Mouse (Mus musculus) intestine, embryonic 14.5 days (tissue): Measurements from ENCODE around the gene Ptprf. TPM values are rescaled to one million over a fixed set of nuclear protein-coding genes. Genes with fewer than 3 reads are reported as not detected.

ENCODE experiments used
- ATAC-seq: fragments of 200-750 bp; cut with Nextera tagmentation; replicated peaks from 2 replicates; pipeline ENCODE4 v1.8.0; 2017; ENCODE audit warnings: low read depth, moderate number of reproducible peaks, moderate TSS enrichment, moderate library complexity; ENCODE audit not compliant: low FRiP score, low TSS enrichment
- DNase-seq: peaks from one replicate; pipeline ENCODE4 v3.0.0-alpha.2; 2018; ENCODE audit warnings: low spot score
- H3K27ac ChIP-seq: fragments of 300-500 bp; sonication (generic); 2 replicates; pipeline ENCODE4 v1.5.1; 2014; ENCODE audit warnings: low read depth, mild to moderate bottlenecking, control low read depth
- H3K27me3 ChIP-seq: fragments of 300-500 bp; sonication (generic); replicated peaks from 2 replicates; pipeline ENCODE4 v1.6.1; 2014; ENCODE audit warnings: low read length, control low read depth; ENCODE audit not compliant: control insufficient read depth, insufficient read depth
- H3K36me3 ChIP-seq: fragments of 300-500 bp; sonication (generic); 2 replicates; pipeline ENCODE4 v1.6.1; 2014; ENCODE audit warnings: low read length, control low read depth; ENCODE audit not compliant: control insufficient read depth, insufficient read depth
- H3K4me1 ChIP-seq: fragments of 300-500 bp; sonication (generic); replicated peaks from 2 replicates; pipeline ENCODE4 v1.6.1; 2014; ENCODE audit warnings: low read length, control low read depth, mixed read lengths; ENCODE audit not compliant: control insufficient read depth, insufficient read depth
- H3K4me2 ChIP-seq: fragments of 300-500 bp; sonication (generic); 2 replicates; pipeline ENCODE4 v1.6.1; 2014; ENCODE audit warnings: low read length
- H3K4me3 ChIP-seq: fragments of 300-500 bp; sonication (generic); 2 replicates; pipeline ENCODE4 v1.5.1; 2014; ENCODE audit warnings: low read depth, low read length, control low read depth, mixed read lengths
- H3K9ac ChIP-seq: fragments of 300-500 bp; sonication (generic); 2 replicates; pipeline ENCODE4 v1.6.1; 2014; ENCODE audit warnings: mild to moderate bottlenecking, low read length
- H3K9me3 ChIP-seq: fragments of 300-500 bp; sonication (generic); 2 replicates; pipeline ENCODE4 v1.6.1; 2016; ENCODE audit warnings: low read length, control low read depth; ENCODE audit not compliant: control insufficient read depth
- WGBS: fragments of 180-500 bp; shearing (Covaris S2); extraction: QIAGEN DNeasy Blood & Tissue Kit; methylation state at CpG from one replicate; pipeline ENCODE4 v1.1.7; 2014; 5-methylcytosine and 5-hydroxymethylcytosine counted together
- polyA plus RNA-seq: library from polyadenylated mRNA; unstranded; fragments of >200 nt; fragmentation: Nextera tagmentation; extraction: Ambion mirVana; gene quantifications from 2 replicates; pipeline ENCODE4 v1.2.1, GENCODE M21; 2014

Ptprf gene
- polyA plus RNA-seq, 1 experiment from 2014 or later, result 73.6 TPM

- Histone ChIP-seq H3K9ac (no peak overlapping the region), H3K9me3 (no peaks in the 10 kb centered on the region), H3K36me3 (peaks cover 58% of the 10 kb centered on the region), H3K27ac (no peak overlapping the region), H3K27me3 (no peaks in the 10 kb centered on the region), H3K4me1 (peaks cover 5% of the 10 kb centered on the region; the same call in 1 of the 2 replicates), H3K4me2 (no peak overlapping the region), H3K4me3 (no peak overlapping the region)
- 91% methylated on average over 6 of the region's 6 CpGs for WGBS
- ATAC-seq (no peak), DNase-seq (no peak)
These were observed 52.5 kb downstream of the Ptprf start for GRCm38 (mm10) chr4:118238666-118239065.

- Histone ChIP-seq H3K27me3 (no peaks in the 10 kb centered on the region), H3K27ac (no peak overlapping the region), H3K4me2 (no peak overlapping the region), H3K36me3 (peaks cover 61% of the 10 kb centered on the region), H3K4me1 (peaks cover 5% of the 10 kb centered on the region; the same call in 1 of the 2 replicates), H3K9me3 (no peaks in the 10 kb centered on the region), H3K9ac (no peak overlapping the region), H3K4me3 (no peak overlapping the region)
- ATAC-seq, result no peak
- no peak for DNase-seq
- 91% methylated on average over 9 of the region's 9 CpGs for WGBS
These were observed 54.3 kb downstream of the Ptprf start for GRCm38 (mm10) chr4:118236871-118237270.

DNA sequence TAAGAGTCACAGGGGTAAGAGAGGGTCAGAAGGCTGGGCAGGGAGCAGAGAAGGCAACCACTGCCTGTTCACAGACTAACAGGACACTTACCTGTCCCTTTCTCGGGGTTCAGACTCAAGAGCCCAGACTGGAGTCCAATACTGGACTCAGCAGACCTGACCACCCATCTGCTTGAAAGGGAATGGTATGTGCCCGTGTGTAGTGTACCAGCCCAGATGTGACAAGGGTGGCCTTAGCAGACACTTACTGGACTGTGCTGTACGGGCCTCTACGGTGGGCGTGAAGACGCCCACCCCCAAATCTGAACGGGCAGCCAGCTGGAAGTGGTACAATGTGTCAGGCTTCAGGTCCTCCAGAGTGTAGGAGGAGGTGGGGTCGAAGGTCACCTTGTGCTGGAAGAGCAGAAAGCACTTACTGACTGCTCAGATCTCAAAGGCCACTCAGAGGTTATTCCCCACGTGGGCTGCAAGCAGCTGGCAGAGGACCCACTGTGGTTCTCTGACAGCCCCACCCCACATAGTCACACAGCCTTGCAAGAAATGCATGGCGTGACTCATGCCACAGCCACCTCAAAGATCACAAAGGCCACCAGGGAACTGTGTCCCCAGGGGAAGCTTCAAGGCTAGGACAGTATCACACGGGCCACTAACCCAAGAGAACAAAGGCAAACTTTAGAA is 56.4 kb downstream of the Ptprf start:
- Histone ChIP-seq H3K27ac (no peak overlapping the region), H3K9ac (no peak overlapping the region), H3K36me3 (peaks cover 77% of the 10 kb centered on the region), H3K9me3 (no peaks in the 10 kb centered on the region), H3K27me3 (no peaks in the 10 kb centered on the region), H3K4me3 (no peak overlapping the region), H3K4me1 (peaks cover 5% of the 10 kb centered on the region; the same call in 1 of the 2 replicates), H3K4me2 (no peak overlapping the region)
- no peak for ATAC-seq
- 71% methylated on average over 11 of the region's 11 CpGs for WGBS
- no peak for DNase-seq

DNA sequence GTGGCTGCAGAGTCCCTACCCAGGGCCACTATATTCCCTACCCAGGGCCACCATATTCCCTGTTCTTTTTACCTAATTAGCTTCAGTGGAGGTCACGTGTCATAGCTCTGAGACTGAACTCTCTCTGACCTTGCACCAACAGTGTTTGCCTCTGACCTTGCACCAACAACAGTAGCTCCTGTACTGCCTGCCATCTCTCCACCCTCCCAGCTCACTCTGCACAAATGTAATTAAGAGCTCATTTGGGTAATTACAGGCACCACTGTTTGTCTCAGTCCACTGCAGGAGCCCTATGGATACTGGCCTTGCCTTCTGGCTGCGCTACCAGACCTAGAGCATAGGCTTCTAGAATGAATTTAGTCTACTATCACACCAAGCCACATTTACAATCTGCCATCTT is 57.3 kb downstream of the Ptprf start:
- ATAC-seq (no peak), DNase-seq (no peak)
- Histone ChIP-seq H3K9ac (no peak overlapping the region), H3K27me3 (no peaks in the 10 kb centered on the region), H3K36me3 (peaks cover 87% of the 10 kb centered on the region), H3K4me1 (peaks cover 5% of the 10 kb centered on the region; the same call in 1 of the 2 replicates), H3K27ac (no peak overlapping the region), H3K4me2 (no peak overlapping the region), H3K9me3 (no peaks in the 10 kb centered on the region), H3K4me3 (no peak overlapping the region)
- WGBS, result 78% methylated on average over 2 of the region's 2 CpGs

- no peak overlapping the region for H3K27ac ChIP-seq
- no peak overlapping the region for H3K4me3 ChIP-seq
- H3K27me3 ChIP-seq, result no peaks in the 10 kb centered on the region
- WGBS, result 82% methylated on average over 6 of the region's 6 CpGs
- no peak overlapping the region for H3K4me2 ChIP-seq
- no peak for ATAC-seq
- H3K9me3 ChIP-seq, result no peaks in the 10 kb centered on the region
- H3K36me3 ChIP-seq, result peaks cover 89% of the 10 kb centered on the region
- no peaks in the 10 kb centered on the region for H3K4me1 ChIP-seq
- DNase-seq, result no peak
- no peak overlapping the region for H3K9ac ChIP-seq
These were observed 59.3 kb downstream of the Ptprf start for GRCm38 (mm10) chr4:118231861-118232260.

DNA sequence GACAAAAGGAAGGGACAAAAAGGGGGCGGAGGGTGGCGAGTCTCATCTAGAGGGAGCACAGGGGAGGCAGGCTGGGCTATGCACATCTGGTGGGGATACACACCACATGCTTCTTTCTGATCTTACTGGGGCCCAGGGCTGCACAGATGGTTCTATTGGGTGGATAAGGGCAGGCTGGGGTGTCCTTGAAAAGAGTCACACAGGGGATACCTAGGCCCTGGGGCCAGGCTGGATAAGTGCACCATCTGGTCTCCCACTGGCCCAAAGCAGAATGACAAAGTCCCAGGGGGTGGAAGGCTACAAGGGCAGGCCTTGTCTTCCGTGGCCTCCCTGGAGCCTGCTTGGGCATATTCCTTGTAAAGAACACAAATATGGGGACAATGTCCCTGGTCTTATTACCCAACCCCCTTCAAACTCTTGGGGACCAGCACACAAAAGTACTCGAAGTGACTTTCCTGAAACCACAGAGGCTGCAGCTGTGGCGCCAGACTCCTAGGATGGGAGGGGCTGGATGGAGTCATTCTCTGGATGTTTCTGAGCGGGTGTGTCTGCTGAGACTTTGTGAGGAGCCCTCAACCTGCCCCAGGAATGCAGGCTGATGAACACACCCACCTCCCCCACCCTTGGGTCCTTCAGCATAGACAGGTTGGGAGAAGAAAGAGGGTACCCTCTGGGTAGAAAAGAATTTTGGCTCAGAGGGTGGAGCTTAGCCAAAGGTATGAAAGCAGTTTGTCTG is 62.0 kb downstream of the Ptprf start:
- Histone ChIP-seq H3K27ac (no peak overlapping the region), H3K4me3 (no peak overlapping the region), H3K36me3 (peaks cover 89% of the 10 kb centered on the region), H3K4me1 (no peaks in the 10 kb centered on the region), H3K9me3 (no peaks in the 10 kb centered on the region), H3K4me2 (no peak overlapping the region), H3K27me3 (no peaks in the 10 kb centered on the region), H3K9ac (no peak overlapping the region)
- DNase-seq, result no peak
- 69% methylated on average over 6 of the region's 6 CpGs for WGBS
- no peak for ATAC-seq

DNA sequence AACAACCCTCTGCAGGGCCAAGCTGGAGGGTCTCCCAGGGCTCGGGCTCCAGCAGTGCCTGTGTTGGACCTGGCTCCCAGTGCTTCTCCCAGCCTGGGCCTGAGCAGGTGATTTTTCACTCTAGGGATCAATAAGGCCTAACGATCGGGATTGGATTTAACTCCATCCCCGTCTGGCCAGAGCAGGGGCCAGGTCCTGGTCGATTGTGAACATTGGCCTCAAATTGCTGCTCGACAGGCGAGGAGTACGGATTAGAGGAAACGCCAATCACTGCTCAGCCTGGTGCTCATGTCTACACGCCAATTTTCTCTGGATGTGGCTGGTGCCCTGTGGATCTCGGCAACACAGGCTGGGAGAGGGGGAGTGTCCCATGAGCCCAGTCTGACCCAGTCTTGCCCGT is 63.8 kb downstream of the Ptprf start:
- Histone ChIP-seq H3K4me3 (no peak overlapping the region), H3K9me3 (no peaks in the 10 kb centered on the region), H3K36me3 (peaks cover 96% of the 10 kb centered on the region), H3K9ac (no peak overlapping the region), H3K4me2 (no peak overlapping the region), H3K4me1 (no peaks in the 10 kb centered on the region), H3K27ac (no peak overlapping the region), H3K27me3 (no peaks in the 10 kb centered on the region)
- 88% methylated on average over 12 of the region's 12 CpGs for WGBS
- DNase-seq (no peak), ATAC-seq (no peak)

DNA sequence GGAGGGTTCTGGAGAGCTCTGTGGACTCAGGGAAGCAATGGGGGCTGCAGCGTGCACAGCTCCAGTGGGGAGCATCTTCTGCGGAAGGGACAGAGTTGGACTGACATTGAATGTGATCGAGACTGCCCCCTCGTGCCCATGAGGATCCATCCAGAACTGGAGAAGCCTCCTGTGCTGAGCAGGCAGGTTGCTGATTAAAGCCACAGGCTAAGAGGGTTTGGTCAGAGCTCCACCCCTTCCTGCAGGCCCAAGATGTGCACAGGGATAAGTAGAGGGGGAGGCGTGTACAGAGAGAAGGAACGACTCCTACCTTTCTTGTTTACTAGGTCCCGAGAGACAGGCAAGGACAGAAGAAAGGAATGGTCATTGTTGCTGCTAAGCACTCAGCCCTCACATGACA is 69.9 kb downstream of the Ptprf start:
- Histone ChIP-seq H3K27ac (no peak overlapping the region), H3K4me2 (no peak overlapping the region), H3K4me1 (no peaks in the 10 kb centered on the region), H3K9ac (no peak overlapping the region), H3K9me3 (no peaks in the 10 kb centered on the region), H3K27me3 (no peaks in the 10 kb centered on the region), H3K36me3 (peaks cover 94% of the 10 kb centered on the region), H3K4me3 (no peak overlapping the region)
- WGBS, result 78% methylated on average over 7 of the region's 7 CpGs
- no peak for ATAC-seq
- no peak for DNase-seq

DNA sequence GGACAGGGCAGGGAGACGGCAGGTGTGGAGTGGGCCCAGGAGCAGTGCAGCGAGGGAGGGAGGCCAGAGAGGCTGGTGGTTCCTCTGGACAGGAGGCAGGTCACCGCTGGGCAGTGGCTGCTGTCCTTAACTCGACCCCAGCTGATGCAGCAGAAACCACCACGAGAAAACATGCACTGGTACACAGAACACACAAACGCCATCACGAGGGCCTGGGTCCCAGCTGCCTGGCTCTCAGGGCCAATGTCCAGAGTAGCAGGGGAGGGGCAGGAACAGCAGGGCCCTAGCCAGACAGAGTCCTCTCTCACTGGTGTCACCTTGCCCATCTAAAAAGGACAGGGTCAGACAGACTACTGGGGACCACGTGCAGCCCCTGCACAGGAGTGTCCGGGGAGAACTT is 70.4 kb downstream of the Ptprf start:
- ATAC-seq (no peak), DNase-seq (no peak)
- no peaks in the 10 kb centered on the region for H3K9me3 ChIP-seq
- H3K4me2 ChIP-seq, result no peak overlapping the region
- H3K4me3 ChIP-seq, result no peak overlapping the region
- no peaks in the 10 kb centered on the region for H3K27me3 ChIP-seq
- H3K4me1 ChIP-seq, result no peaks in the 10 kb centered on the region
- no peak overlapping the region for H3K27ac ChIP-seq
- no peak overlapping the region for H3K9ac ChIP-seq
- H3K36me3 ChIP-seq, result peaks cover 94% of the 10 kb centered on the region
- WGBS, result 82% methylated on average over 9 of the region's 9 CpGs
